Mouse (Mus musculus) c-Kit-positive CD71-positive TER-119-negative erythroid progenitor cells, embryonic 14.5 days (primary cell): ENCODE measurements around the gene Vapb.
A peak's percentile ranks its signal among the peaks of the same experiment; 100 is the strongest.

Experiments used
- DNase-seq: peaks from one replicate; pipeline ENCODE4 v3.0.0-alpha.2; 2013; ENCODE audit warnings: low read depth

The Vapb gene

DNA sequence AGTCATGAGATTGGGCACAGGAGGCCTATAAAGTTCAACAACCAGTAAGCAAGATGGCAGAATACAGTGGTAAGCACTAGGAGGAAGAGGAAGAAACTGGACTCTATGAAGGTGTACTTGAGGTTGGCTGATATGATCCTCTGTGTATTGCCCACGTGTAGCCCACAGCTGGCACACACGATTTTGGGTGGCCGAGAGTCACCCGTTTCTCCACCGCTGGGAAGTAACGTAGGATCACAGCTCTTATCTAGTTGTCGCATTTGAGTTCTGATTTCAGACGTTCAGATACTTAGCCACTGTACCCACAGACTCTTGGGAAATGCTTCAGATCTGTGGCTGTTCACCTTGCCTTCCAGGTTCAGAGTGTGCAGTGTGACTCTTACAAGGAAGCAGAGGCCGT lies 921 bp downstream of the Vapb start:
- peak; percentile 11 for DNase-seq

- DNase-seq: no peak
These were observed 1.8 kb downstream of the Vapb start for GRCm38 (mm10) chr2:173739107-173739506.

- no peak for DNase-seq
These were observed 4.8 kb downstream of the Vapb start for GRCm38 (mm10) chr2:173742090-173742489.

DNA sequence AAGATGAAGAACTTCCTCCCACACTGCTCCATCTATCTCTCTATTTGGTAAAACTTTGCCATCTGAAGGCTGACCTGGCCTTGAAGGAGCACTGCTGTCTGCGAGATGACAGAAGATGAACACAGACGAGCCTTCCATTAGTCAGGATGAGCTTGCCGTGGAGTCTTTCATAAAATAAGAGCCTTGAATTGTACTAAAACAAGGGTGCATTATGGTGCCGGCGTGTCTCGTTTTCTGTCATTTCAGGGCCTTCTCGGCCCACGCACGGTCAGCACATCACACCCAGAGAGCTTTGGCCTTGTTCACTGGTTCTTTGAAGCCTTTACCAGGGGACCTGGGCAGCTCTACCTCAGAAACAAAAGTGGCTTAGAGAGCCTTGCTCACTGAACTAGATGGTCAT lies 5.4 kb downstream of the Vapb start:
- DNase-seq: no peak

GRCm38 (mm10) chr2:173744070-173744815 lies 6.9 kb downstream of the Vapb start:
- DNase-seq: no peak

DNA sequence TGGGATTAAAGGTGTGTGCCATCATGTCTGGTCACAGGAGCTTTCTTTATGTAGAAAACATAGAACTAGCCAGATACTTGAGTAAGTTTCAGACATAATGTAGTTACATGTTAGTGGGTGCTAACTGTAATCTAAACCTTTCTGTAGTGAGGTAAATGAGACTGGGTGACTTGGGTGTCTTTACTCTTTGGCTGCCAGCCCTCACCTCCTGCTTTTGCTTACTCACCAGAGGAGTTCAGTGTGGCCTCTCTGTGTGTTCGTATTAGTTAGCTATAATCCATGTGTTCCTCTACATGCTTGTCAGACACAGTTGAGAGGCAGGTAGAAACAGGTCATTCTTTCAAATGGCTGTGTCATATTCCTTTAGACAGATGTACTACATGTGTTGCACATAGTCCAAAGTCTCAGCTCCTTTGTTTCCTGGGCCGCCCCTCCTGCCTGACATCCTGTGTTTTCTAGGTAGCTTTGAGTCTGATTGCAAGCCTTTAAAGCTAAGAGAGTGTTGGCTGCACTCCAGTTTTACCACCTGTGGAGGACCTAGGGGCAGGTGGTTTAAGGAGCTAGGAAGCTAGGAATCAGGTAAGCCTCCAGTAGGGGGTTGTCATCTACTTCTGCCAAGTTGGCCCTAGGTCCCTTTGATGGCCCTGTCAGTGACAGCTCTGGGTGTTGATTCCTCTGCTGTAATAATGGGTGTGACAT lies 11.8 kb downstream of the Vapb start:
- DNase-seq: no peak

DNA sequence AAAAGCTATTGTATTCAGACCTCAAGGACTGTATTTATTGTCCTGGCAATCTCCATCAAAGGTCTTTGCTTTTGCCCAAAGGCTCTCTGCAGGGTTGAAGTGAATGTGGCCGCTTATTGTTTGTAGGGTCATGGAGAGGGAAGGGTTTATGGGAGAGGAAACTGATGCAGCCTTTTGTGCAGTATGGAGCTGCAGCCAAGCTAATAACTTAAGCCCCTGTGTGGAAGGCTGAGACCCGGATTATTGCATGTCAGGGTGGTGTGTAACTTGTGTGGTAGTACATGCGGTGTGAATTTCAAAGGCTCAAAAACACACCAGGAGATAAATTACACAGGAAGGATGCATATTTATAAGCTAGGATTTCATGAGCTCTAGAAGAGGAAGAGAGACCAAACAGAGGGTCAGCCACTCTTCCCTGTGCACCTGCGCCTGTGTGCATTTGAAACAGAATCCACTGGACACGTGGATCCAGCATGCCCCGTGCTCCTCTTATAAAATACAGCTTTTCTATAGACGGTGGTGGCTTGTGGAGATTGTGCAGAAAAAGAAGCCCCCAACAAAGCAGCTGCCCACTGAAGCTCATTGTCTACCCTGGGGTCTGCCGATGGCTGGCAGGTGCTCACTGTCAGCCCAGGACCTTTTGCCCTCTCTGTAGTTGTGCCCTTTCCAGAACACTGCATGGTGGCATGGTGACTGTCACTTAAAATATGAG lies 18.3 kb downstream of the Vapb start:
- DNase-seq: no peak

DNA sequence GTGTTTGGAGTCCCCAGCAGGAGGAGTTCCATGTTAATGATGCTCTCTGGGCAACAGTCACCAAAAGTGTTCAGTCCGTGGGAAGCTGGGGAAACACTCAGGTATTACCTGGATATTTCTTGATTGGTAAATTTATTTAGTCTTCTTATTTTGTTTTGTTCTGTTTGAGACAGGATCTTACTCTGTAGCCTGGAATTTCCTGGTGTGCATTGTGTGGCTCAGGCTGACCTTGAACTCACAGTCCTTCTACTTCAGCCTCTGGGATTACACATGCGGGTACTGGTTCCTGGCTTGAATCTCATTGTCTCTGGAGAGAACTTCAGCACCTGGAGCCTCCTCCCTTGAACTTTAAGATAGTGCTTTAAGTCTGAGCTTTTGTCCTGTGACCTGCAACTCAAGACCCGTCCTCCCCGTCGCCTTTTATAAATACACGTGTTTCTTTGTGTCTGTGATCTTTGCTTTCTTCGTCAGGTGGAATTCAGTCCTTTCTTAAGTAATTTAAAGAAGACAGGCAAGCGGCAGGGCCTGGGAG lies 20.4 kb downstream of the Vapb start:
- no peak for DNase-seq

GRCm38 (mm10) chr2:173760607-173761006 lies 23.3 kb downstream of the Vapb start:
- DNase-seq: no peak

- DNase-seq: no peak
These were observed 27.3 kb downstream of the Vapb start for GRCm38 (mm10) chr2:173764629-173765028.

- no peak for DNase-seq
These were observed 30.8 kb downstream of the Vapb start for GRCm38 (mm10) chr2:173767959-173768595.

GRCm38 (mm10) chr2:173769183-173769582 lies 31.9 kb downstream of the Vapb start:
- DNase-seq: no peak

DNA sequence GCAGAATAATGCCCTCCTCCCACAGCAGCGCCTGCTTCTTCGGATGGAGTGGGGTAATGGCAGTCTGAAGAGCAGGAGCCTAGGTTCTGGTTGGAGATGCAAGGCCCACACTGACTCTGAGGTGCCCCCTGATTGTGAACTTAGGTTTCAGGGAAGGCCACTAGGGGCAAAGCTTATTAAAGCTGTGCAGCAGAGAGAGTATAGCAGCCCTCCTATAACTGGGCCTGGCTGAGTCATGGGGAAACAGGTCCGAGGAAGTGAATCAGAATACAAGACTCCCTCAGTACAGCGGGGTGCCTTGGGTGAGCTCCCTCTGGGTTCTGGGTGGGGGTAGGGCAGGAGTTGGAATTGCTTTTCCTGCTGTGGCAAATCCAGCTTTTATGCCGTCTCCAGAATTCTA lies 33.3 kb downstream of the Vapb start:
- DNase-seq: no peak

- no peak for DNase-seq
These were observed 34.4 kb downstream of the Vapb start for GRCm38 (mm10) chr2:173771706-173772105.

GRCm38 (mm10) chr2:173775556-173775955 lies 38.2 kb downstream of the Vapb start:
- no peak for DNase-seq

GRCm38 (mm10) chr2:173776108-173776507 lies 38.8 kb downstream of the Vapb start:
- DNase-seq: no peak

DNA sequence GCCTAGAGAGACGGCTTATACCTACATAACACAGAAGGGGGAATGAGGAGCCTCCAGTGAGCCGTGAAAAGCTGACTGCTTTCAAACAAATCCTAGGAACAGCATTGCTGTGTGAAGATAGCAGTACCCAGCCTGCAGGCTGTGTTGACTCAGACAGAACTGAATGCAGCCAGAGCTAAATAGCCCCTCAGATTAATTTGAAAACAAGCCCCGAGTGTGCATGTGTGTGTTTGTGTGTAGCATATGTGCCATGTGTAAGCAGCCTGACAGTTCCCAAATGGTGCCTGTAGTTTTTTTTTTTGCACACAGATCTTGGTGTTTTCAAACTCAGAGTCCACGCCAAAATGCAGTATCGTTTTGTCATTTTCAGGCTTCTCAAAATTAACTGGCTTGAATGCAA lies 43.6 kb downstream of the Vapb start:
- no peak for DNase-seq

DNA sequence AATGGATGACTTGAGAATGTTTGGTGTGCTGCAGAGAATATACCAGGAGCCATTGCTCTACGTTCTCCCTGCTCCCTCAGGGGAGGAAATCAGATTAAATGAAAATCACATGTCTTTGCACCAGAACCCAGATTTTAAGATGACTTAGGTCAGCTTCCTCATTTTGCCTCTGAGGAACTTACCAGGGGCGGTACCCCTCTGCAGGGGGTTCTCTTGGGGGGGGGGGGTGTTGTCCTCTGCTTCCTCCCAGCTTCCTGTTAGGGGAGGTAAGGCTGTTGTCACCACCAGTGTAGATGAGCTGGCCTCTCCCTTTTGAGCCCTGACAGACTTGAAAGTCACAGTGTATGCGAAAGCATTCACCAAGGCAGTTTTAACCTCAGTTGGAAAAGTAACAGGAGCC lies 47.1 kb downstream of the Vapb start:
- no peak for DNase-seq

DNA sequence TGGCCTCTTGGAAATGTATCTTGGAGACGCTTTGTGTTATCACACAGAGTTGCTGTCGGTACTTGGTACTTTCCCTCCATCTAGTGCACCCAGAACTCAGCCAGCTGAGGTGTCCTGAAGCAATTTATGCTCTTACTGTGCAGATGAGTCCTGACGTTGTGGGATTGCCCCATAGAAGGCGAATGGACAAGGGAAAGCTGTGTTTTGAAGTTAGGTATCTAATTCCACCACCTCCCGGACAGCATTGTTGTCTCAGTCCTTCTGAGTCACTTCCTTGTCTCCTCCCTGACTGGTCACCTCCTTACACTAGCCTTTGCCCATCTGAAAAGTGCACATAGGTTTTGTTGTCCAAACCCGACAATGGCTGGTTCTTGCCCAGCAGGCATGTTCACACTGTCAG lies 47.6 kb downstream of the Vapb start:
- DNase-seq: no peak

DNA sequence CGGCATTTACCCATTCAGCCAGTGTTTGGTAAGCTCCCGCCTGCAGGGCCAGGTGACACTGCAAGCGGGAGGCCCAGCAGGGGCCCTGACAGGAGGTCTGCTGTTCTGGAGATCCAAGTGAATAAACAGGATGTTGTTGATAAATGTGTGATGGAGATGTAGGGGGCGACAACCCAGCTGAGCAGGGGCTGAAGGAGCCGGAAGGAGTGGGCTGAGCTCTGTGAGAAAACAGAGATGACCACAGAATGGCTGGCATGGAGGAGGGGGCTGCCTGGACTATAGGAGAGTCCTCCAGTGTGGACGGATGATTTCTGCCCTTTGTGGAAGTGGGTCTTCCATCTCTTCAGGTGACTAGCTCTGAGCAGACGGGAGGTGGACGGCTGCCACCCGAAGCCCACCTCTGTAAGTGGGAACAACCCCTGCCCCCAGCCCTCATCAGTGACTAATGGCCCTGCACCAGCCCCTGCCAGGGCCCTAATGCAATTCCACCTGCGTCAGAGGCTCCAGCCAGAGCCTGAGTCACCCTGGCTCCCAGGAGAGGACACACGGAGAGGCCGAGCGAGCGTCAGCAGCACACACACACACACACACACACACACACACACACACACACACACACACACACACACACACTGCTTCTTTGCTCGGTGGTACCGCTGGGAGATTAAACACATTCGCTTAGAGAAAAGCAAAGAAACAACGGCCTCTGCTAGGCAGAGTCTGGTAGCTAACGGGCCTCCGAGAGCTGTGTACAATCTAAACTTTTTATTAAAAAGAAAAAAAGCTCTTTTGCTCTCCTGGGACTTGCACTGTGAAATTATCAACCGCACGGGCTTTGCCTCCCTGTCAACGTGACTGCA lies 52.9 kb downstream of the Vapb start:
- DNase-seq: no peak
